Mouse (Mus musculus) natural killer cell, adult 2 months (primary cell): ENCODE results near the gene Ect2l.

Experiments
- DNase-seq, 2 experiments: peaks; one replicate each; pipeline ENCODE4 v3.0.0; 2022; ENCODE audit warnings: low spot score in 2 of 2

The Ect2l gene

GRCm38 (mm10) chr10:18210726-18211125 lies at the start of gene Ect2l:
TSS of gene Ect2l (minus strand) at chr10:18210890.
- DNase-seq: no peak

GRCm38 (mm10) chr10:18251345-18251744 lies 40.7 kb upstream of the Ect2l start:
- DNase-seq: no peak

DNA sequence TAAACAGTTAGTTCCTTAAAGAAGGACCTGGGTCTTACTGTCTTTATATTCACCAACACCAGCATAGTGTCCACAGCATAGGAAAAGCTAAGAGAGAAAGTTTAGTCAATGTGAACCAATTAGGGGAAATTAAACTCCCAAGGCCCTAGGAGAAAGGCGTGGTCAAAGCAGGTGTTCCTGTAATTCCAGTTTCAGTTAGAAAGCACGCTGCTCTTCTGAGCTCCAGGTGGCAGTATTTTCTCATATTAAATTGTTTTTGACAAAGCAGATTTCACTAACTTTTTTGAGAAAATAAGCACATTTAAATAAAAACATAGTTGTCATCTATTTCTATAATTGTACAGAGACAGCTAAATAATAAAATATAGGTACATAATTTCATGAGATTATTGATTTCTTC lies 32.9 kb upstream of the Ect2l start:
- no peak for DNase-seq

GRCm38 (mm10) chr10:18237191-18237590 lies 26.5 kb upstream of the Ect2l start:
- DNase-seq: no peak

- DNase-seq: no peak
Observed at GRCm38 (mm10) chr10:18236328-18236927, 25.7 kb upstream of the Ect2l start.

DNA sequence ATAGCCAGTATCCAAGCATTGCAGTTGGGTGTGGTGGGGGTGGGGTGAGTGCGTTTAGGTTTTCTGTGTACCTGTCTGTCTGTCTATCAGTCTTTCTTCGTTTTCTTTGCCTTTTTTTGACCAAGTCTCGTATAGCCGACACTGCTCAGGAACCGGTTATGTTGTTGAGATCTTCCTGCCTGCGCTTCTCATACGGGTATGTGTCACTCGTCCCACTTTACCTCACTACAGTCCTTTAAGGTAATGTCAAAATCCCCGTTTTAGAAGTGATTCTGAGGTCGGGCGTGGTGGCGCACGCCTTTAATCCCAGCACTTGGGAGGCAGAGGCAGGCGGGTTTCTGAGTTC lies 24.7 kb upstream of the Ect2l start:
- no peak for DNase-seq

DNA sequence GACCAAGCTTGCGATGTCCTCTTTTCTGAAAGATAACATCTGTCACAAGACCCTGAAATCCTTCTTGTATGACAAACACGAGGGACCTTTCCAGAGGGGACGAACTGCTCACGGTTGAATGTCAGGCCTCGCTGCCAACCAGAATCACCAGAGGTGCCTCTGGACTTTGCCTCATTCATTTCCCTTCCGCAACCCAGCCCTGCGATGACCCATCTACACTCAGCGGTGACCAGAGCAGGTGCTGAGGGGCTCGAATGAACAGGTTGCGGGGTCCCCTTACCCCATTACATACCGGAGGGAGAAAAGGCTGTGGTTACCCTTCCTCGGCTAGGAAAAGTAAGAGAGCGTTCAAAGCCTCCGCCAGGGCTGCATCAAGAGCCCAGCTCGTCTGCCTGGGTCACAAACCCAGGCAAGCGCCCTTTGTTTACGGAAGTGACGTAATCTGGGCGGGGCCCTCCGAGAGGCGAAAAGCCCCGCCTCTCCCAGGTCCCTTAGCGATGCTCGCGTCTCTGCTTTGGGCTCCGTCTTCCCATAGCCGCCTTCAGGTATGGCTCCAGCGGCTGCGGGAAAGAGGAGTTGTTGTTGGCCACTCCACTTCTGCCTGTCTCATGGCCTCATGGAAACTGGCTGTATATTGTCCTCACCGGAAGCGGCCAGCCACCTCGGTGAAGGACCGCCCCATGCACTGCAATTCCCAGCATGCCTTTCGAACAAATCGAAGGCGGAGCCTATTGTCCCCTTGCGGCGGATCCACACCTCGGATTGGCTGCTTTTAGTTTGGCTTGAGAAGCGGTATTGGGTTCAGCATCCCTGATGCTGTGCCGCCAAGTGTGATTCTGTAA lies 24.1 kb upstream of the Ect2l start, which contains the start of gene Ccdc28a:
Ccdc28a (minus strand) TSS at position 439 of the 842 bp plus-strand sequence.
- peak; percentile 97 for DNase-seq

DNA sequence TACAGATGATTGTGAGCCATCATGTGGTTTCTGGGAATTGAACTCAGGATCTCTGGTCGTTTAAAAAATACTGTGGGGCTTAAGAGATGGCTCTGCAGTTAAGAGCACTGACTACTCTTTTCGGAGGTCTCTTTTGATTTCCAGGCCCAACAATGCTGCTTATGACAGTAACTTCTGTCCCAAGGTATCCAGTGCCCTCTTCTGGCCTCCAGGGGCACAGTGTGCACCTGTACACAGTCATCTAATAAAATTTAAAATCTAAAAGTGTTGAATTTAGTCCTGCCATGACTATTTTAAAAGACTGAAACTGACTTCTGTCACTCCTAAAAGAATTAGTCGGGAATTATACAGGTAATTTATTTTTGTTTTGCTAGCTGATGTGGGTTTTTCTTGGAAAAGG lies 23.2 kb upstream of the Ect2l start:
- no peak for DNase-seq

DNA sequence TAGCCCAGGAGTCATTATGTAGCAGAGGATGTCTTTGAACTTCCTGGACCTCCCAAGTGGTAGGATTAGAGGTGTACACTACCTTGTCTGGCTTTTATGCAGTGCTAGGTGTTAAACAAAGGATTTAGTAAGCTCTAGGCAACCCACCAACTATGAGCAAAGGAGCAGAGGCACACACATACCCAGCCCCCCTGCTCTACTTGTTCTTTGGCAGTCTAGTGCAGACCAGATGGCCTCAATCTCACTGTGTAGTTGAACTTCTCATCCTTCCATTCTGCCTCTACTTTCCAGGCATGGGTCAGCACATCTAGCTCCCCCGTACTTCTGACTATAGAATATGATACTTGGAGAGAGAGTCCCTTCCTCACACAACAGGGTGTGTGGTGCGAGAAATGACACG lies 13.7 kb upstream of the Ect2l start:
- no peak for DNase-seq

GRCm38 (mm10) chr10:18219351-18219750 lies 8.7 kb upstream of the Ect2l start:
- no peak for DNase-seq

DNA sequence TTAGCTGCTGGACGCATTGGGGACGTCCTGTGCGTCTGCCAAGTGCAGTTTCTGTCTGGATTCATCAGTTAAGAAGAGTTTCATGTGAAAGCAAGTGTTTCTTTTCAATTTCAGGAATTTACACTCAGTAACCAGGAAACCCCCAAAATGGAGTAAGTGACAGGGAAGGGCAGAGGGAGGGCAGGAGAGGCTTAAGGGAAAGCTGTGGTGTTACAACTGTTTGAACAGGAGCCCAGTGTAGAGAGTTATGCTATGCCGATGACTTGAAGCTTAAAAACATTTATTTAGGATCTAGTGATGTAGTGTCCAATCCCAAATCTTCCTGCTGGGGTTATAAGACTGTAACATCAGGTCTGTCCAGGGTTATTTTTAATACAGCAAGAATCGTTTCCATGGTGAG lies 3.4 kb upstream of the Ect2l start:
- DNase-seq: no peak

DNA sequence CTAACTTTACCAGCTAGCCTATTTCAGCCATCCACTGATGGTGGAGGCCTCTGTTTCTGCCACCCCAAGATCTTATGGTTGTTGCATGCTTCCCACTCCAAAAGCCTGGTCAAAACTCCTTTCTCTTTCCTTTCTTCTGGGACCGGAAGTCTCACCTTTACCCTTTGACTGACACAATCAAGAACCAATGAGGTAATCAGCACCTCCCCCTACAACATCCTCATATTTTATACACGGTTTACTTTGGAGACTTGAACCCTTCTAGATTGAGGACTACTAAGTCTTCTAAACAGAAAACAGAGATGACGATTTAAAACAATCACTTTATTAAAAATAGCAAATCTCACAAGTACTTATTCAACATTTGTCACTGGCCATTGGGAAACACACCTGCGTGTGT lies 2.7 kb upstream of the Ect2l start:
- DNase-seq: no peak

- no peak for DNase-seq
Observed at GRCm38 (mm10) chr10:18210119-18210518, 571 bp downstream of the Ect2l start.

GRCm38 (mm10) chr10:18204067-18204466 lies 6.6 kb downstream of the Ect2l start:
- DNase-seq: no peak

DNA sequence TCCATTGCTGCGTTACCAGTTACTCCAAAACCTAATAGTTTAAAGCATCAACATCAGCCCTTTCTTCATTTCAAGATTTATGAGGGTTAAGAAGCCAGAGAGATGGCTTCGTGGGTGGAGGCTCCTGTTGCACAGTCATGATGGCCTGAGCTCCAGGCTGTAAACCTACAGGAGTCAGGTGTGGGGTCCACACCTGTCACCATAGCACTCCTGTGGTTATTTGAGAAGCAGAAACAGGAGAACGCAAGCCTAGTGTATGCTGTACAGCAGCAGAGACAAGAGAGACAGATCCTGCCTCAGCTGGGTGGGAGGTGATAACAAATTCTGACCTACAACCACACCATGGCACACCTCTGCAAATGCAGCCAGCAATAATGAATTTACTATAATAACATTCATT lies 8.3 kb downstream of the Ect2l start:
- DNase-seq: no peak

GRCm38 (mm10) chr10:18200656-18201055 lies 10.0 kb downstream of the Ect2l start:
- DNase-seq: no peak

GRCm38 (mm10) chr10:18199919-18200318 lies 10.8 kb downstream of the Ect2l start:
- no peak for DNase-seq

- no peak for DNase-seq
Observed at GRCm38 (mm10) chr10:18198286-18199015, 12.2 kb downstream of the Ect2l start.

GRCm38 (mm10) chr10:18197206-18197979 lies 13.3 kb downstream of the Ect2l start:
- DNase-seq: peak; percentile 66 to 71

DNA sequence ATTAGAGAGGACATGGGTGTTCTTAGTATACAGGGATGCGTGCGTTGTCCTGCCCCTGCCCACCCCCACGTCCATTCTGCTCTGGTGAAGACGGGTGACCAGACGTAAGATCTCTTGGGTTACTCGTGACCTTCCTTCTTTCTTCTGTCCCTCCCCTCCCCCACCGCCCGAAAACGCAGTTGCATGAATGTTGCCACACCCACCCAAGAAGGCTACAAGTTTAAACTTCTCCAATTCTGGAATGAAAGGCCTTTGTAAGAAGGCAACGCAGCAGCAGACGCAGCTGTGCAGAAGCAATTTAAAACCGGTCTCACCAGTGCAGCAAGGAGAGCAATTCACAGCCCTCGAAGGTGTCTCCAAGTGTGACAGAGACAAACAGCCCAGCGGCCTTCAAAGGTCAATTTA lies 16.0 kb downstream of the Ect2l start:
- DNase-seq: no peak

DNA sequence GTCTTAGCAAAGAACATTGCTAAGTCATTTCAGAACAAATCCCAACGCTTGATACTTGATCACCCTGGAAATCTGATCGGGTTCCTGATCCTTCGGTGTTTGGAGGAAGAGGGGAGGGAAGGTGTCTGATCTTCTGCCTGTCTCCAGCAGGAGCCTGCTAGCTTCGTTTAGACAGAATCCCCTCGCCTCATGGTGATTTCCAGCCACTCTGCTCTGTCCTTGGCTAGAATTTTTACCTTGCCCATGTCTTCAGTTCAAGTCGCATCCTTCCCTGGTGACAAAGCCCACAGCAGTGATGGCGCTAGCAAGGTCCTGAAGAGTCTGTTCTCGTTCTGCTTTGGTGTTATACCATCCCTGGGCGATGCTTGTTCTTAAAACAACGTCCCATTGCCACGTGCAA lies 16.5 kb downstream of the Ect2l start:
- no peak for DNase-seq

DNA sequence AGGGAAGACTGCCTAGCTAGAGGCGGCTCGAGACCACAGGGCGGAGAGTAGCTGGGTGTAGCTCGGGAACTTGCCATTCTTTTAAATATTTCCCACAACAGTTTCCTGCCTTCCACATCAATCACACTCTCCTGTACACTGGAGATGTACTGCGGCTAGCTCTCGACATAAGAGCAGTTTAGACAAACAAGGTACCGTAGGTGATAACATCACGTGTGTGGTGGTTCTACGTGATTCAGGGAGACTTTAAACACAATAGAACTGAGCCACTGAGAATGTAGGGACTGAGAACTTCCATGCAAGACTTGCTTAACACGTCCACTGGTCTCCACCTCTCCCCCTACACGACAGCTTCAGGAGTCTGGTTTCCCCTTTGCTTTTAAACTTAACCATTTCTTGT lies 17.5 kb downstream of the Ect2l start:
- peak in 1 of 2 experiments; percentile 12 for DNase-seq
